ENCODE assay signal across 18 mouse cellular contexts in genomic region chr1:60795677-60796205, GRCm38 (mm10).
"Had no signal": no experiment of that assay in that cellular context is flagged by ENCODE, and none has a peak within 500 bp of the region (broad histone marks: within the 10 kb centered on the region; RNA-seq: fewer than 3 reads in every experiment).

No protein-coding gene starts in this region.

- H3K4me1 ChIP-seq: liver, embryonic 13.5 days; lung, embryonic 15.5 days; neural tube, embryonic 13.5 days had no signal

- H3K4me2 ChIP-seq: limb, embryonic 12.5 days; liver, embryonic 13.5 days; lung, embryonic 15.5 days; midbrain, embryonic 11.5 days; neural tube, embryonic 13.5 days had no signal

- H3K9me3 ChIP-seq: limb, embryonic 12.5 days; liver, embryonic 13.5 days; lung, embryonic 15.5 days; megakaryocyte, embryonic 14.5 days; neural tube, embryonic 13.5 days had no signal

- ATAC-seq: liver, postnatal 0 days; midbrain, embryonic 16.5 days had no signal

- H3K27me3 ChIP-seq: limb, embryonic 12.5 days; liver, embryonic 13.5 days; lung, embryonic 15.5 days; megakaryocyte, embryonic 14.5 days; neural tube, embryonic 13.5 days had no signal

- H3K27ac ChIP-seq: layer of hippocampus, adult 2 months; limb, embryonic 12.5 days; liver, embryonic 13.5 days; lung, embryonic 15.5 days; macrophage; neural tube, embryonic 13.5 days had no signal

- H3K9ac ChIP-seq: limb, embryonic 12.5 days; liver, embryonic 13.5 days; liver, postnatal 0 days; lung, embryonic 15.5 days; neural tube, embryonic 13.5 days had no signal

- H3K4me3 ChIP-seq: layer of hippocampus, adult 2 months; limb, embryonic 12.5 days; liver, embryonic 13.5 days; lung, embryonic 15.5 days; megakaryocyte, embryonic 14.5 days; neural tube, embryonic 13.5 days had no signal

- DNase-seq: kidney, adult 18-20 months; kidney, postnatal 10 days; kidney, postnatal 4 days; liver; liver, embryonic 13.5 days; liver, postnatal 0 days; lung, postnatal 14 days; retina, postnatal 1 day; thymus, adult 2 months; thymus, postnatal 25 days had no signal

- H3K36me3 ChIP-seq: limb, embryonic 12.5 days; liver, embryonic 13.5 days; lung, embryonic 15.5 days; neural tube, embryonic 13.5 days had no signal
